Mouse (Mus musculus) heart, adult 2 months (tissue): ENCODE measurements at regions not wholly inside any gene's neighbourhood (a gene's known extent, or its start where the extent isn't known, plus 50 kb on each side); places are given as distances from the start of the nearest gene placed in this dataset.

Experiments used
- CTCF ChIP-seq: fragments of 200-600 bp; IDR thresholded peaks from 2 replicates; pipeline ENCODE4 v1.8.1; 2022; ENCODE audit warnings: antibody characterized with exemption, mild to moderate bottlenecking, moderate library complexity
- POLR2A ChIP-seq: fragments of 200-500 bp; IDR thresholded peaks from 2 replicates; pipeline ENCODE4 v1.6.1; 2011; ENCODE audit warnings: mild to moderate bottlenecking, low read depth, low read length, control low read depth; ENCODE audit not compliant: insufficient read depth

DNA sequence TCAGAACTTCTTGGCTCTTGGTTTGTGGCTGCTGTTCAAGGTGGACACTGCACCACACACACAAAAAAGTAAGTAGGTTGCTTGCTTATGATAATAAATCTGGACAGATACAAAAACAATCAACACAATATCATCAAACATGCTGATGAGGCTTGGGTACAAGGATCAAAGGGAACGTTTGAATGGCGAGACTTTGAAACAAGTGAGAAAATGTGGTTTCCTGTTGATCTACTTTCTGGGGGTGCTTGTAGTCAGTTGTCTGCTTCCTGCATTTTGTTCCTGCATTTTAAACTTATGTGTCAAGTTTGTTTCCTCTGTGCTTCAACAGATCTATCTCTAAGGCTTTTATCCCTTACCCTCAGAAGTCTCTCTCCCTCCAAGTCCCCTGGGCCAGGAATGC lies 128.7 kb upstream of the Dmrta1 start:
- TF ChIP-seq CTCF (no peak), POLR2A (no peak)
